Mouse (Mus musculus): ENCODE data around the gene Celf1. TPM values are rescaled to one million over a fixed set of nuclear protein-coding genes. Genes with fewer than 3 reads are reported as not detected.
A peak's percentile ranks its signal among the peaks of the same experiment; 100 is the strongest.

The Celf1 gene
- polyA plus RNA-seq, 1 experiment from 2014 or later = 78.1 TPM

GRCm38 (mm10) chr2:91053934-91054382 lies 113.8 kb downstream of the Celf1 start, which contains the start of gene Psmc3:
Psmc3 (plus strand) TSS chr2:91054009.
- Histone ChIP-seq H3K27ac (ENCODE audit: low read depth, low read length) (peak within 1 kb of the TSS; percentile 81), H3K4me1 (replicated peaks; ENCODE audit: control insufficient read depth, insufficient read depth, low read length) (peaks cover 16% of the 10 kb centered on the region), H3K4me2 (peak within 1 kb of the TSS; percentile 93), H3K36me3 (ENCODE audit: control insufficient read depth, insufficient read depth, low read length) (peaks cover 29% of the 10 kb centered on the region), H3K9ac (ENCODE audit: low read depth, low read length) (peak within 1 kb of the TSS; percentile 90), H3K27me3 (replicated peaks; ENCODE audit: control insufficient read depth, insufficient read depth, low read length) (no peaks in the 10 kb centered on the region), H3K9me3 (ENCODE audit: control insufficient read depth, low read length) (no peaks in the 10 kb centered on the region), H3K4me3 (ENCODE audit: low read depth, low read length) (peak within 1 kb of the TSS; percentile 96)
- DNase-seq (ENCODE audit: low spot score) (peak; percentile 93), ATAC-seq (replicated peaks; ENCODE audit: low FRiP score) (peak; percentile 98)
- WGBS = under 1% methylated on average over 40 of the region's 40 CpGs

GRCm38 (mm10) chr2:91058435-91058834 lies 118.3 kb downstream of the Celf1 start:
- no peaks in the 10 kb centered on the region for H3K9me3 ChIP-seq (ENCODE audit: control insufficient read depth, low read length)
- 94% methylated on average over 5 of the region's 5 CpGs for WGBS
- peaks cover 50% of the 10 kb centered on the region for H3K36me3 ChIP-seq (ENCODE audit: control insufficient read depth, insufficient read depth, low read length)
- no peaks in the 10 kb centered on the region for H3K27me3 ChIP-seq (replicated peaks; ENCODE audit: control insufficient read depth, insufficient read depth, low read length)
- peaks cover 23% of the 10 kb centered on the region for H3K4me1 ChIP-seq (replicated peaks; ENCODE audit: control insufficient read depth, insufficient read depth, low read length)
- no peak overlapping the region for H3K27ac ChIP-seq (ENCODE audit: low read depth, low read length)
- ATAC-seq (replicated peaks; ENCODE audit: low FRiP score) (no peak), DNase-seq (ENCODE audit: low spot score) (no peak)
- no peak overlapping the region for H3K4me3 ChIP-seq (ENCODE audit: low read depth, low read length)
- H3K4me2 ChIP-seq = no peak overlapping the region
- H3K9ac ChIP-seq (ENCODE audit: low read depth, low read length) = no peak overlapping the region

- Histone ChIP-seq H3K27me3 (replicated peaks; ENCODE audit: control insufficient read depth, insufficient read depth, low read length) (no peaks in the 10 kb centered on the region), H3K4me2 (no peak overlapping the region), H3K4me3 (ENCODE audit: low read depth, low read length) (no peak overlapping the region), H3K36me3 (ENCODE audit: control insufficient read depth, insufficient read depth, low read length) (peaks cover 53% of the 10 kb centered on the region), H3K9me3 (ENCODE audit: control insufficient read depth, low read length) (no peaks in the 10 kb centered on the region), H3K4me1 (replicated peaks; ENCODE audit: control insufficient read depth, insufficient read depth, low read length) (peaks cover 23% of the 10 kb centered on the region), H3K9ac (ENCODE audit: low read depth, low read length) (no peak overlapping the region), H3K27ac (ENCODE audit: low read depth, low read length) (no peak overlapping the region)
- DNase-seq (ENCODE audit: low spot score) (no peak), ATAC-seq (replicated peaks; ENCODE audit: low FRiP score) (no peak)
- 90% methylated on average over 2 of the region's 2 CpGs for WGBS
These were observed 119.2 kb downstream of the Celf1 start for GRCm38 (mm10) chr2:91059376-91059775.

GRCm38 (mm10) chr2:91060544-91061355 lies 120.6 kb downstream of the Celf1 start:
- Histone ChIP-seq H3K4me2 (no peak overlapping the region), H3K9ac (ENCODE audit: low read depth, low read length) (no peak overlapping the region), H3K27ac (ENCODE audit: low read depth, low read length) (peak overlapping the region; percentile 20), H3K4me3 (ENCODE audit: low read depth, low read length) (no peak overlapping the region), H3K36me3 (ENCODE audit: control insufficient read depth, insufficient read depth, low read length) (peaks cover 46% of the 10 kb centered on the region), H3K9me3 (ENCODE audit: control insufficient read depth, low read length) (no peaks in the 10 kb centered on the region), H3K27me3 (replicated peaks; ENCODE audit: control insufficient read depth, insufficient read depth, low read length) (no peaks in the 10 kb centered on the region), H3K4me1 (replicated peaks; ENCODE audit: control insufficient read depth, insufficient read depth, low read length) (peaks cover 12% of the 10 kb centered on the region; the same call in 1 of the 2 replicates)
- WGBS = 66% methylated on average over 10 of the region's 10 CpGs
- ATAC-seq (replicated peaks; ENCODE audit: low FRiP score) (peak; percentile 86), DNase-seq (ENCODE audit: low spot score) (no peak)

- Histone ChIP-seq H3K9me3 (ENCODE audit: control insufficient read depth, low read length) (no peaks in the 10 kb centered on the region), H3K36me3 (ENCODE audit: control insufficient read depth, insufficient read depth, low read length) (peaks cover 34% of the 10 kb centered on the region), H3K9ac (ENCODE audit: low read depth, low read length) (no peak overlapping the region), H3K4me3 (ENCODE audit: low read depth, low read length) (no peak overlapping the region), H3K4me1 (replicated peaks; ENCODE audit: control insufficient read depth, insufficient read depth, low read length) (0 out of 2 replicates have a peak, but pooled peaks cover 12% of the 10 kb centered on the region), H3K27ac (ENCODE audit: low read depth, low read length) (no peak overlapping the region; the same call in 1 of the 2 replicates), H3K27me3 (replicated peaks; ENCODE audit: control insufficient read depth, insufficient read depth, low read length) (no peaks in the 10 kb centered on the region), H3K4me2 (no peak overlapping the region)
- no peak for ATAC-seq (replicated peaks; ENCODE audit: low FRiP score)
- DNase-seq (ENCODE audit: low spot score) = no peak
- 90% methylated on average over 6 of the region's 6 CpGs for WGBS
These were observed 121.8 kb downstream of the Celf1 start for GRCm38 (mm10) chr2:91061849-91062481.

GRCm38 (mm10) chr2:91062779-91063606 lies 122.8 kb downstream of the Celf1 start:
- Histone ChIP-seq H3K4me3 (ENCODE audit: low read depth, low read length) (no peak overlapping the region), H3K4me1 (replicated peaks; ENCODE audit: control insufficient read depth, insufficient read depth, low read length) (0 out of 2 replicates have a peak, but pooled peaks cover 12% of the 10 kb centered on the region), H3K4me2 (no peak overlapping the region), H3K9ac (ENCODE audit: low read depth, low read length) (no peak overlapping the region), H3K36me3 (ENCODE audit: control insufficient read depth, insufficient read depth, low read length) (peaks cover 29% of the 10 kb centered on the region), H3K27ac (ENCODE audit: low read depth, low read length) (no peak overlapping the region), H3K27me3 (replicated peaks; ENCODE audit: control insufficient read depth, insufficient read depth, low read length) (no peaks in the 10 kb centered on the region), H3K9me3 (ENCODE audit: control insufficient read depth, low read length) (no peaks in the 10 kb centered on the region)
- ATAC-seq (replicated peaks; ENCODE audit: low FRiP score) = no peak
- 91% methylated on average over 16 of the region's 16 CpGs for WGBS
- no peak for DNase-seq (ENCODE audit: low spot score)

- Histone ChIP-seq H3K4me1 (replicated peaks; ENCODE audit: control insufficient read depth, insufficient read depth, low read length) (peaks cover 17% of the 10 kb centered on the region), H3K4me2 (no peak overlapping the region), H3K27ac (ENCODE audit: low read depth, low read length) (no peak overlapping the region), H3K27me3 (replicated peaks; ENCODE audit: control insufficient read depth, insufficient read depth, low read length) (no peaks in the 10 kb centered on the region), H3K4me3 (ENCODE audit: low read depth, low read length) (no peak overlapping the region), H3K9ac (ENCODE audit: low read depth, low read length) (no peak overlapping the region), H3K9me3 (ENCODE audit: control insufficient read depth, low read length) (no peaks in the 10 kb centered on the region), H3K36me3 (ENCODE audit: control insufficient read depth, insufficient read depth, low read length) (peaks cover 22% of the 10 kb centered on the region)
- no peak for DNase-seq (ENCODE audit: low spot score)
- no peak for ATAC-seq (replicated peaks; ENCODE audit: low FRiP score)
- 89% methylated on average over 6 of the region's 6 CpGs for WGBS
These were observed 124.0 kb downstream of the Celf1 start for GRCm38 (mm10) chr2:91064211-91064610.

GRCm38 (mm10) chr2:91065544-91065943 lies 125.4 kb downstream of the Celf1 start:
- DNase-seq (ENCODE audit: low spot score) = no peak
- no peak overlapping the region for H3K4me3 ChIP-seq (ENCODE audit: low read depth, low read length)
- WGBS = 49% methylated on average over 3 of the region's 3 CpGs

More at GRCm38 (mm10) chr2:91065544-91065943, 125.4 kb downstream of the Celf1 start:
- Histone ChIP-seq H3K27me3 (replicated peaks; ENCODE audit: control insufficient read depth, insufficient read depth, low read length) (no peaks in the 10 kb centered on the region), H3K4me1 (replicated peaks; ENCODE audit: control insufficient read depth, insufficient read depth, low read length) (peaks cover 19% of the 10 kb centered on the region), H3K9me3 (ENCODE audit: control insufficient read depth, low read length) (no peaks in the 10 kb centered on the region), H3K27ac (ENCODE audit: low read depth, low read length) (no peak overlapping the region), H3K4me2 (no peak overlapping the region), H3K9ac (ENCODE audit: low read depth, low read length) (no peak overlapping the region), H3K36me3 (ENCODE audit: control insufficient read depth, insufficient read depth, low read length) (peaks cover 16% of the 10 kb centered on the region)
- no peak for ATAC-seq (replicated peaks; ENCODE audit: low FRiP score)

Data from liver, embryonic 11.5 days (tissue).